Mouse (Mus musculus): ENCODE measurements around the gene Atrn.

The Atrn gene

DNA sequence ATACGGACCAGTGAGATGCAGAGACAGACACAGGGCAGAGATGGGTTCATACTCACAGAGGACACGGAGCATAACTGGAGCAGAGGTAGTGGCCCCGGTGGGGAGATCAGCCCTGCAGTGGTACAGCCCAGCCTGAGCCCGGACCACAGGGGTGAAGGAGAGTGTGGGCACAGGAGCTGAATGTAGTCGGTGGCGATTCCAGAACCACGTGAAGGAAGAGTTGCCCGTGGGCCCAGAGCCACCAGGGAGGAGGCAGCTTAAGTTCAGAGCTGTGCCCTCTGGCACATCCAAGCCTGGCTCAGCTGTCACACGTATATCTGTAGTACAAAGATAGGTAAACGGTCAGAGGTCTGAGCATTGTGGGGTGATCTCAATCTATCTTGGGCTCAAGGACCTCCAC lies 166.2 kb downstream of the Atrn start:
- DNase-seq (ENCODE audit: low read depth, low spot score), result no peak
